Mouse (Mus musculus) liver, postnatal 0 days (tissue): ENCODE measurements around the gene Gpr132. TPM values are rescaled to one million over a fixed set of nuclear protein-coding genes. Genes with fewer than 3 reads are reported as not detected.

Experiments
- ATAC-seq: fragments of 200-750 bp; cut with Nextera tagmentation; 2 replicates; pipeline ENCODE4 v1.8.0; 2017; ENCODE audit warnings: mild to moderate bottlenecking, moderate library complexity
- DNase-seq: peaks from one replicate; pipeline ENCODE4 v3.0.0-alpha.2; 2016
- H3K27ac ChIP-seq: fragments of 300-500 bp; sonication (generic); 2 replicates; pipeline ENCODE4 v1.5.1; 2014; ENCODE audit warnings: antibody characterized with exemption, moderate library complexity, mild to moderate bottlenecking, low read depth
- H3K27me3 ChIP-seq: fragments of 300-500 bp; sonication (generic); 2 replicates; pipeline ENCODE4 v1.6.1; 2014; ENCODE audit warnings: low read length, control low read depth, mixed read lengths; ENCODE audit not compliant: insufficient read depth
- H3K36me3 ChIP-seq: fragments of 300-500 bp; sonication (generic); replicated peaks from 2 replicates; pipeline ENCODE4 v1.6.1; 2014; ENCODE audit warnings: mild to moderate bottlenecking, control low read depth, low read length, moderate library complexity, mixed read lengths; ENCODE audit not compliant: insufficient read depth
- H3K4me1 ChIP-seq: fragments of 300-500 bp; sonication (generic); 2 replicates; pipeline ENCODE4 v1.6.1; 2014; ENCODE audit warnings: antibody characterized with exemption, mild to moderate bottlenecking, control low read depth; ENCODE audit not compliant: insufficient read depth
- H3K4me2 ChIP-seq: fragments of 300-500 bp; sonication (generic); 2 replicates; pipeline ENCODE4 v1.6.1; 2014; ENCODE audit warnings: low read depth, mild to moderate bottlenecking, low read length, moderate library complexity, mixed read lengths
- H3K4me3 ChIP-seq: fragments of 300-500 bp; sonication (generic); 2 replicates; pipeline ENCODE4 v1.5.1; 2014; ENCODE audit warnings: low read depth, low read length
- H3K9ac ChIP-seq: fragments of 300-500 bp; sonication (generic); replicated peaks from 2 replicates; pipeline ENCODE4 v1.6.1; 2014; ENCODE audit warnings: mild to moderate bottlenecking, moderate library complexity
- H3K9me3 ChIP-seq: fragments of 300-500 bp; sonication (generic); 2 replicates; pipeline ENCODE4 v1.6.1; 2016; ENCODE audit warnings: mild to moderate bottlenecking, control low read depth, low read length, mixed read lengths
- CTCF ChIP-seq: sonication (generic); IDR thresholded peaks from 2 replicates; pipeline ENCODE4 v1.5.1; 2016; ENCODE audit warnings: antibody characterized with exemption, low read depth
- EP300 ChIP-seq: IDR thresholded peaks from 2 replicates; pipeline ENCODE4 v1.6.1; 2016; ENCODE audit warnings: antibody characterized with exemption, low read depth, mild to moderate bottlenecking
- WGBS: fragments of 180-500 bp; shearing (Covaris S2); extraction: QIAGEN DNeasy Blood & Tissue Kit; methylation state at CpG from one replicate; pipeline ENCODE4 v1.1.7; 2014; ENCODE audit not compliant: insufficient replicate concordance; 5-methylcytosine and 5-hydroxymethylcytosine counted together
- polyA plus RNA-seq: library from polyadenylated mRNA; unstranded; fragments of >200 nt; fragmentation: Nextera tagmentation; extraction: Ambion mirVana; gene quantifications from 2 replicates; pipeline ENCODE4 v1.2.1, GENCODE M21; 2015

The Gpr132 gene
- polyA plus RNA-seq, 1 experiment from 2014 or later: 0.34 TPM

DNA sequence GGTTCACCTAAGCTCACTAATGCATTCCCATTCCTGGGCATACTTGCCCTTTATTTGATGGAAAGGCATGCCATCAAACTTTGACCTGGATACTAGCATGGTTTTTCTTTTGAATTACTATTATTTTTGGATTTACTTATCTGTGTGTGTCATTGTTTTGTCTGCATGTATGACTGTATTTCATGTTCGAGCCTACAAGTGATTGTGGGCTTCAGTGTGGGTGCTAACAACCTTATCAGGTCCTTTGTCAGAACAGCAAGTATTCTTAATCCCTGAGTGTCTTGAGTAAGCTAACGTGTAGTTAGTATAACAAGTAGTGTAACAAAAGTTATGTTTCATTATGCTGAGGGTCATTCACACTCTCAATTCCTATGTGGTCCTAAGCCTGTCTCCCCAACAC, 37.9 kb downstream of the Gpr132 start:
- peaks cover 21% of the 10 kb centered on the region for H3K36me3 ChIP-seq
- H3K4me1 ChIP-seq: peaks cover 33% of the 10 kb centered on the region
- ATAC-seq (no peak), DNase-seq (no peak)
- 26% methylated on average over 2 of the region's 2 CpGs for WGBS
- no peaks in the 10 kb centered on the region for H3K27me3 ChIP-seq
- peak overlapping the region; percentile 86 for H3K4me3 ChIP-seq
- H3K9ac ChIP-seq: peak overlapping the region; percentile 76
- H3K9me3 ChIP-seq: no peaks in the 10 kb centered on the region
- H3K27ac ChIP-seq: peak overlapping the region; percentile 80
- no peak for TF ChIP-seq EP300
- TF ChIP-seq CTCF: no peak
- H3K4me2 ChIP-seq: peak overlapping the region; percentile 79

DNA sequence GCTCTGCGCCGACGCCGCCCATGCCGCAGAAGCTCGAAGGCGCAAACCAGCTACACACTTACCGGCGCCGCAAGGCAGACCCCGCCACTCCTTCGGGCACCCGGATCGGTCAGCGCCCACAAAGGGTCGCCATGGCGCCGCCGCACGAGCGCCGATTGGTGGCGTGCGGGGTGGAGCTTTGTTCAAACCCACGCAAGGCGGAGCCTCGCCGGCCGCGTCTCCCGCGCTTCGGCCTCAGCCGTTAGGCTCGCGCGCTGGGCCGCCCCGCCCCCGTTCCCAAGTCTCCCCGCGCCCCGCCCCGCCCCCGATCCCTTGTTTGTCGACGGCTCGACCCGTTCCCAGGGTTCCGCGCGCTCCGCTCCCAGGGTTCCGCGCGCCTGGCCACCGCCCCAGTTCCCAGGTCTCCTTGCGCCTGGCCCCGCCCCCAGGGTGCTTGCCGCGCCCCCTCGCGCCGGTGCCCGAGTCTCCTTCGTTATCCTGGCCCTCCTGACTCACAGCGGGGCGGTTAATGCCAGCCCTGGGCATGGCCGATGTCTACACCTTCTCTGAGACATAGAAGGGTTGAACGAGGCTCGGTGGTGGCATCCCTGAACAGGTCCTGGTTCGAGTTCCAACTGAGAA, 38.7 kb downstream of the Gpr132 start, which contains the start of gene Cdca4:
TSS of gene Cdca4 (minus strand) at position 180 of the 621 bp plus-strand sequence.
- TF ChIP-seq CTCF (peak; percentile 43), EP300 (no peak)
- no peaks in the 10 kb centered on the region for H3K27me3 ChIP-seq
- H3K27ac ChIP-seq: peak within 1 kb of the TSS; percentile 93
- peak within 1 kb of the TSS; percentile 95 for H3K9ac ChIP-seq
- WGBS: under 1% methylated on average over 65 of the region's 72 CpGs
- peaks cover 24% of the 10 kb centered on the region for H3K36me3 ChIP-seq
- DNase-seq (peak; percentile 100), ATAC-seq (peak; percentile 97)
- peak within 1 kb of the TSS; percentile 80 for H3K4me2 ChIP-seq
- peak within 1 kb of the TSS; percentile 86 for H3K4me3 ChIP-seq
- H3K9me3 ChIP-seq: no peaks in the 10 kb centered on the region
- peaks cover 40% of the 10 kb centered on the region for H3K4me1 ChIP-seq

DNA sequence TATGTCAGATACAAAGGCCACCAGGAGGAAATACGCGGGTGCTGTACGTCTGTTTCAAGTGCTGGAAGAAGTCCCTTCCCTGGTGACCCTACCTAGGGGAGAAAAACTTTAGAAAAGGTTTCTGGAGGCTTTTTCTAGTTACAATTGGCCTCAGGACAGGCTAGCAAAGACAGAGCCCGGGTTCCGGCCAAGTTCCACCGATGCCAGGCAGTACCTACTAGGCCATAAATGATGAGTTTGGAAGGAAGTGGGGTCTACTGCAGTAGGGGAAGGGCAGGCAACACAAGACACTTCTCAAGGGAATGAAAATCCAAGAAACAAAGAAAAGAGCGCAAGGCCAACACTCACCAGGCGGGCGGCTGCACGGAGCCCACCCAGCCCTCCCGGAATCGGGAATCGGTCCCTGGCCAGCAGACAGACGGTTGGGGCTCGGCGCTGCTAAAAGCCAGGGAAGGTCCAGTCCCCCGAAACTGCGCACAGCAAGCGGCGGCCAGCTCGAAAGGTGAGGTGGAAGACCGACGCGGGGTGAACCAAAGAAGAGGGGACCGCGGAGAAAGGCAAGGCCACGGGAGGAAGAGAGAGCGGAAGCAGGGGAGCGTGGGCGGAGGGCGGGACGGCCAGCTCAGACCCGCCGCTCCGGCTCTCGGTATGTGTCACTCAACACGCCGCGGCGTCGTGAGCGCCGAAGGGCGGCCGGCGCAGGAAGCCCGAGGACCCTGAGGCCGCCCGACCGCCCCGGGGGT, 39.4 kb downstream of the Gpr132 start:
- DNase-seq (no peak), ATAC-seq (peak; percentile 73)
- Histone ChIP-seq H3K9me3 (no peaks in the 10 kb centered on the region), H3K9ac (peak overlapping the region; percentile 95), H3K4me3 (peak overlapping the region; percentile 86), H3K36me3 (peaks cover 31% of the 10 kb centered on the region), H3K27me3 (no peaks in the 10 kb centered on the region), H3K27ac (peak overlapping the region; percentile 93), H3K4me2 (peak overlapping the region; percentile 80), H3K4me1 (peaks cover 47% of the 10 kb centered on the region)
- 9% methylated on average over 48 of the region's 51 CpGs for WGBS
- TF ChIP-seq CTCF (no peak), EP300 (no peak)

DNA sequence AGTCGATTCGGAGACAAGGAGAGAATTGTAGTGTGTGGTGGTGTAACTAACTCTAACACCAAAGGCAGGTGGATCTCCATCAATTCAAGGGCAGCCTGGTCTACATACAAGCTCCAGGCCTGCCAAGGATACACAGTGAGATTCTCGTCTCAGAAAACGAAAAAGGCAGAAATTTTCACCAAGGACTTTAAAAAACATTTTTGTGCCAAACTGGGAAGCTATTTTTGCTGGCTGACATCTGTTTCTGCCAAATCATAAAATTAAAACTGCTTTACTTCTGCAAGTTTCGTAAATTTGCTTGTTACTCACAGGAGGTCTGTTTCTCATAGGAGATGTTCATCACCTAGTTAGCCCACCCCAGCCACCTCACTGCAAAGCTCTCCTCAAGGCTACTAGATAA, 42.1 kb downstream of the Gpr132 start:
- no peak overlapping the region for H3K4me3 ChIP-seq
- DNase-seq (no peak), ATAC-seq (no peak)
- H3K27me3 ChIP-seq: no peaks in the 10 kb centered on the region
- peaks cover 57% of the 10 kb centered on the region for H3K4me1 ChIP-seq
- 74% methylated on average over 5 of the region's 5 CpGs for whole genome bisulfite sequencing
- TF ChIP-seq EP300 (no peak), CTCF (no peak)
- H3K27ac ChIP-seq: no peak overlapping the region
- H3K9ac ChIP-seq: 0 out of 2 replicates have a peak overlapping the region, but pooled peaks have one; percentile 95
- no peaks in the 10 kb centered on the region for H3K9me3 ChIP-seq
- H3K36me3 ChIP-seq: peaks cover 47% of the 10 kb centered on the region
- peak overlapping the region; percentile 80 for H3K4me2 ChIP-seq

DNA sequence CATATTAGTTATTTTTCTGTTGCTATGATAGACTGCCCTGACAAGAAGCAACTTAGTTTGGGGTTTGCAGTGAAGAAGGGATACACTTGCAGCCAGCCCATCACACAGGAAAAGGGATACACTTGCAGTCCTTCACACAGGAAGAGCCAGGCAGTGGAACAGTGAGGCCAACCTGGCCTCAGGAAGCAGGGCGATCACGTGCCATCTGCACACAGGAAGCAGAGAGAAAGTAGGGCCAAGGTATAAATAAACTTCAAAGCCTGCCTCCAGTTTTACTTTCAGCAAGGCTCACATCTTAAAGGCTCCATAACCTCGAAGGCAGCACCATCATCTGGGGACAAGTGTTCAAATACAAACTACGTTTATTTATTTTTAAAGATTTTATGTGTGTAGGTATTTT, 44.8 kb downstream of the Gpr132 start:
- TF ChIP-seq EP300 (no peak), CTCF (no peak)
- peaks cover 74% of the 10 kb centered on the region for H3K36me3 ChIP-seq
- H3K4me3 ChIP-seq: no peak overlapping the region

DNA sequence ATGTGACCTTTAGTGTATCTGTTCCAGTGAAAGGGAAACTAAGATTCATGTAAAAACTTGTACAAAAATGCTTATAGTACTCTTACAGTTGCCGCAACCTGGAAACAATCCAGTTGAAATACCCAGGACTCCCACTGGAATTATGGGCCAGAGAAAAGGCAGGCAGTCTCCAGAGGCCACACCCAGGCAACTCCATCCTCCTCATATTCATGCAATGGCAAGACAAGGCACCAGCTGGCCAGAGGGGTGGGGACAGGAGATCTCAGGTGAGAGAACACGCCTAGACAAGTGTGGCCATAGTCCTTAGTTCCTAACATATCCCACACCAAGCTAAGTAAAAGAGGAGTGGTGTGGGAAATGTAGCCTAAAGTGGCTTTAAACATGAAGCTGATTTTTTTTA, 45.4 kb downstream of the Gpr132 start:
- H3K27ac ChIP-seq: 0 out of 2 replicates have a peak overlapping the region, but pooled peaks have one; percentile 44
- no peaks in the 10 kb centered on the region for H3K27me3 ChIP-seq
- TF ChIP-seq CTCF: no peak
- TF ChIP-seq EP300: no peak
- DNase-seq (no peak), ATAC-seq (no peak)
- H3K9me3 ChIP-seq: no peaks in the 10 kb centered on the region
- H3K4me1 ChIP-seq: peaks cover 46% of the 10 kb centered on the region
- no peak overlapping the region for H3K4me2 ChIP-seq
- H3K4me3 ChIP-seq: no peak overlapping the region
- H3K9ac ChIP-seq: no peak overlapping the region
- H3K36me3 ChIP-seq: peaks cover 77% of the 10 kb centered on the region
- 66% methylated on average over 2 of the region's 2 CpGs for WGBS

More for the DNA sequence above, 44.8 kb downstream of the Gpr132 start:
- H3K9ac ChIP-seq: peak overlapping the region; percentile 46
- peaks cover 49% of the 10 kb centered on the region for H3K4me1 ChIP-seq
- DNase-seq (no peak), ATAC-seq (no peak)
- H3K4me2 ChIP-seq: peak overlapping the region; percentile 22; the same call in 1 of the 2 replicates
- H3K9me3 ChIP-seq: no peaks in the 10 kb centered on the region
- no peaks in the 10 kb centered on the region for H3K27me3 ChIP-seq
- WGBS: 41% methylated on average over 4 of the region's 4 CpGs
- peak overlapping the region; percentile 44; the same call in 1 of the 2 replicates for H3K27ac ChIP-seq
